Mouse (Mus musculus) liver (tissue): ENCODE data around the gene Aqp5.

Experiments
- DNase-seq: peaks from one replicate; pipeline ENCODE4 v3.0.0-alpha.2; 2020; ENCODE audit warnings: mixed read lengths

Aqp5 gene

DNA sequence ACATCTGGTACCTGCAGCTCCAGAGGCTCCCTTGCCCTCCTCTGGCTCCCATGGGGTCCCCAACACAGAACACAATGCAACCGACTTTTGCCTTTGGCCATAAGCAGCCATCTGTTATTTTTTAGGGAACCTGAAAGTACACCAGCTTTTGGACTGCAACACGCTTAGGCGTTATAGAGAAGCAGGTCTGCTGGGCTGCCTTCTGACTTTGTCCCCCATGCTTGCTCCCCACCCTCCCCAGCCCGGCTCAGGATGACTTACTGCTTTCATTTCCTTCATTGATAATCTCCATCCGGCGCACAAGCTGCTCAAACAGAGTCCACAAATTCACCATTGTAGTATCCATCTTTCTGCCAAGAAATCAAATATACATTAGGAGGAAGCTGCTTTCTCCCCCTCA, 52.0 kb downstream of the Aqp5 start:
- DNase-seq, result no peak

DNA sequence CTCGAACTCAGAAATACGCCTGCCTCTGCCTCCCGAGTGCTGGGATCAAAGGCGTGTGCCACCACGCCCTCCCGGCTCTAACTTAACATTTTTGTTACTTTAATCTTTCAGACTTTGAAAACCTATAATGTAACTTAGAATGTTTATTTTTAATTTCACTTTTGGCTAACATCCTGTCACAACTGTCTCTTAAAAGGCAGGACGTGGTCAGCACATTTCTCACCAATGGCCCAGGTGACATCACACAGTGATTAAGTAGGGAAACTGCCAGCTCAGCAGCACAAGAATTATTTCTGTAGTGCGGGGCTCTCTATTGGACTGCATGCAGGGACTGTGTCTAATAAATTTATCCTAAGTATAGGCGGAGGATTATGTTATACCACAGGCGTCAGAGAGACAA, 53.2 kb downstream of the Aqp5 start:
- no peak for DNase-seq
